Mouse (Mus musculus): ENCODE measurements around the gene Grhl1. TPM values are rescaled to one million over a fixed set of nuclear protein-coding genes. Genes with fewer than 3 reads are reported as not detected.

Gene Grhl1
- polyA plus RNA-seq (2014; fragmentation: Illumina TruSeq; extraction: RNeasy Lipid Tissue Mini Kit (QIAGEN cat#74804)) = 2.9 TPM

GRCm38 (mm10) chr12:24571523-24572392 lies at the start of gene Grhl1:
Gene Grhl1, plus strand, starts transcription at chr12:24572283.

GRCm38 (mm10) chr12:24651063-24651557 lies 79.0 kb downstream of the Grhl1 start, which contains the start of gene Klf11:
Gene Klf11, plus strand, starts transcription at chr12:24651274.

Other genes starting within 250 kb of the Grhl1 start
- gene Taf1b, start 73.9 kb upstream of the Grhl1 start, polyA plus RNA-seq (2014; fragmentation: Illumina TruSeq; extraction: RNeasy Lipid Tissue Mini Kit (QIAGEN cat#74804)) = 52.9 TPM
- gene Klf11, start 79.0 kb downstream of the Grhl1 start, polyA plus RNA-seq (2014; fragmentation: Illumina TruSeq; extraction: RNeasy Lipid Tissue Mini Kit (QIAGEN cat#74804)) = 46.3 TPM
- gene Cys1, start 109.5 kb downstream of the Grhl1 start, polyA plus RNA-seq (2014; fragmentation: Illumina TruSeq; extraction: RNeasy Lipid Tissue Mini Kit (QIAGEN cat#74804)) = 0.80 TPM
- 44.5 TPM for gene Rrm2, start 136.0 kb downstream of the Grhl1 start, polyA plus RNA-seq (2014; fragmentation: Illumina TruSeq; extraction: RNeasy Lipid Tissue Mini Kit (QIAGEN cat#74804))

All from ovary, adult 10 weeks (tissue).